ENCODE assay signal across 14 mouse cellular contexts in genomic region chr7:126356793-126357591, GRCm38 (mm10). TPM values are rescaled to one million over a fixed set of nuclear protein-coding genes. Genes with fewer than 3 reads are reported as not detected.
A peak's percentile ranks its signal among the peaks of the same experiment; 100 is the strongest.
DNase-seq lines count a peak whose midpoint lies in the region; ATAC-seq and TF ChIP-seq lines count a peak whose summit lies in the region.
"Had no signal": no experiment of that assay in that cellular context is flagged by ENCODE, and none has a peak within 500 bp of the region (broad histone marks: within the 10 kb centered on the region; RNA-seq: fewer than 3 reads in every experiment).

No protein-coding gene starts in this region.

- peaks cover 56% of the 10 kb centered on the region for H3K4me1 ChIP-seq in erythroblast, embryonic 14.5 days (ENCODE audit: control insufficient read depth)
- peaks cover 14% of the 10 kb centered on the region for H3K4me1 ChIP-seq in liver, postnatal 0 days (ENCODE audit: insufficient read depth)
- H3K4me1 ChIP-seq: limb, embryonic 13.5 days had no signal

- peak; percentile 58; the same call in 1 of the 2 replicates for TF ChIP-seq EP300 in liver, postnatal 0 days (IDR thresholded peaks at IDR 0.05; ENCODE audit: low read depth)

- peak overlapping the region; percentile 36 for H3K4me3 ChIP-seq in erythroblast, embryonic 14.5 days (replicated peaks)
- H3K4me3 ChIP-seq in liver, postnatal 0 days (ENCODE audit: low read depth, low read length): no peak overlapping the region
- H3K4me3 ChIP-seq: heart, embryonic 13.5 days; limb, embryonic 13.5 days; neural tube, embryonic 13.5 days had no signal

- TF ChIP-seq CTCF in liver, postnatal 0 days (IDR thresholded peaks at IDR 0.05; ENCODE audit: low read depth): no peak

- H3K4me2 ChIP-seq in liver, postnatal 0 days (ENCODE audit: low read depth, low read length): peak overlapping the region; percentile 53
- H3K4me2 ChIP-seq: heart, embryonic 13.5 days; limb, embryonic 13.5 days; neural tube, embryonic 13.5 days had no signal

- 25% methylated on average over 7 of the region's 7 CpGs for WGBS in liver, postnatal 0 days (ENCODE audit: insufficient replicate concordance)

- no peaks in the 10 kb centered on the region for H3K9me3 ChIP-seq in erythroblast, embryonic 14.5 days (ENCODE audit: control insufficient read depth, low read length)
- no peaks in the 10 kb centered on the region for H3K9me3 ChIP-seq in liver, postnatal 0 days (ENCODE audit: low read length)
- H3K9me3 ChIP-seq: heart, embryonic 13.5 days; limb, embryonic 13.5 days; neural tube, embryonic 13.5 days had no signal

- ATAC-seq in liver, postnatal 0 days: peak; percentile 81

- no peaks in the 10 kb centered on the region for H3K36me3 ChIP-seq in erythroblast, embryonic 14.5 days (ENCODE audit: control insufficient read depth)
- no peaks in the 10 kb centered on the region for H3K36me3 ChIP-seq in liver, postnatal 0 days (replicated peaks; ENCODE audit: insufficient read depth, low read length)
- H3K36me3 ChIP-seq: heart, embryonic 13.5 days; limb, embryonic 13.5 days; neural tube, embryonic 13.5 days had no signal

- peak; percentile 68 for DNase-seq in retina, adult 2 months (ENCODE audit: low read depth, low spot score)
- no peak for DNase-seq in retina, embryonic 14.5 days (ENCODE audit: low spot score)
- DNase-seq in liver, postnatal 0 days: peak; percentile 28
- peak; percentile 65 for DNase-seq in thymus, postnatal 4 days
- DNase-seq in gastrocnemius, adult 18-20 months (ENCODE audit: low spot score): no peak
- DNase-seq in lung, postnatal 36 days: no peak
- no peak for DNase-seq in adrenal gland, adult 2 months

- peak overlapping the region; percentile 22; the same call in 1 of the 2 replicates for H3K27ac ChIP-seq in liver, postnatal 0 days (ENCODE audit: low read depth)
- H3K27ac ChIP-seq: heart, embryonic 13.5 days; limb, embryonic 13.5 days; neural tube, embryonic 13.5 days had no signal

- H3K27me3 ChIP-seq in erythroblast, embryonic 14.5 days (ENCODE audit: control insufficient read depth): no peaks in the 10 kb centered on the region
- no peaks in the 10 kb centered on the region for H3K27me3 ChIP-seq in liver, postnatal 0 days (ENCODE audit: insufficient read depth, low read length)
- H3K27me3 ChIP-seq: CH12.LX; heart, embryonic 13.5 days; limb, embryonic 13.5 days; neural tube, embryonic 13.5 days had no signal

- H3K9ac ChIP-seq in liver, postnatal 0 days (replicated peaks): no peak overlapping the region
- H3K9ac ChIP-seq: heart, embryonic 13.5 days; limb, embryonic 13.5 days; neural tube, embryonic 13.5 days had no signal

RNA-seq across cellular contexts. Expression of gene Lat, which starts 12.4 kb away (rescaled TPM):
- polyA plus RNA-seq in erythroblast, embryonic 14.5 days (2012): 0.31 and 0.60 TPM in 2 replicates
- 8.7 and 9.2 TPM in 2 replicates for polyA plus RNA-seq in liver, postnatal 0 days (2015; fragmentation: Nextera tagmentation; extraction: Ambion mirVana)
- total RNA-seq in gastrocnemius, adult 18-20 months (2021): under 1 TPM; 0.21 to 0.37 TPM
- total RNA-seq in adrenal gland, adult 2 months (2021): 1 to 10 TPM in 1 of 2 experiments, under 1 TPM in 1; 0.43 to 1.1 TPM
- 1.2 and 2.0 TPM in 2 replicates for polyA plus RNA-seq in adrenal gland, adult 2 months (2012; rRNA removed)

RNA-seq across cellular contexts. Expression of gene Spns1, which starts 20.3 kb away (rescaled TPM):
- 3.3 and 5.1 TPM in 2 replicates for polyA plus RNA-seq in erythroblast, embryonic 14.5 days (2012)
- 17.2 and 18.6 TPM in 2 replicates for polyA plus RNA-seq in liver, postnatal 0 days (2015; fragmentation: Nextera tagmentation; extraction: Ambion mirVana)
- total RNA-seq in gastrocnemius, adult 18-20 months (2021): 10 to 100 TPM; 21.2 to 23.5 TPM
- 10 to 100 TPM; 31.3 to 39.0 TPM for total RNA-seq in adrenal gland, adult 2 months (2021)
- 223 and 234 TPM in 2 replicates for polyA plus RNA-seq in adrenal gland, adult 2 months (2012; rRNA removed)

RNA-seq across cellular contexts. Expression of gene Nfatc2ip, which starts 39.5 kb away (rescaled TPM):
- 0.17 and 0.39 TPM in 2 replicates for polyA plus RNA-seq in erythroblast, embryonic 14.5 days (2012)
- 1.4 and 1.5 TPM in 2 replicates for polyA plus RNA-seq in liver, postnatal 0 days (2015; fragmentation: Nextera tagmentation; extraction: Ambion mirVana)
- 1 to 10 TPM; 3.3 to 3.4 TPM for total RNA-seq in gastrocnemius, adult 18-20 months (2021)
- total RNA-seq in adrenal gland, adult 2 months (2021): 1 to 10 TPM; 5.6 to 8.2 TPM
- polyA plus RNA-seq in adrenal gland, adult 2 months (2012; rRNA removed): 4.9 and 5.4 TPM in 2 replicates

RNA-seq across cellular contexts. Expression of gene Cd19, which starts 57.7 kb away (rescaled TPM):
- not detected in 2 replicates for polyA plus RNA-seq in erythroblast, embryonic 14.5 days (2012)
- 8.7 and 9.1 TPM in 2 replicates for polyA plus RNA-seq in liver, postnatal 0 days (2015; fragmentation: Nextera tagmentation; extraction: Ambion mirVana)
- total RNA-seq in gastrocnemius, adult 18-20 months (2021): not detected
- total RNA-seq in adrenal gland, adult 2 months (2021): under 1 TPM; 0.24 to 0.29 TPM
- 0.50 and 0.73 TPM in 2 replicates for polyA plus RNA-seq in adrenal gland, adult 2 months (2012; rRNA removed)
- total RNA-seq: layer of hippocampus, adult 18-20 months had no signal
- polyA plus RNA-seq: embryonic facial prominence, embryonic 11.5 days; heart, embryonic 13.5 days; limb, embryonic 13.5 days had no signal

Comparison
In these comparisons a context has a peak if more than half of its experiments do, and no peak if none do; other contexts are left out.
1. DNase-seq: peak in retina, adult 2 months (single experiment), liver, postnatal 0 days (single experiment) and thymus, postnatal 4 days (single experiment); none in retina, embryonic 14.5 days (single experiment), gastrocnemius, adult 18-20 months (single experiment), lung, postnatal 36 days (single experiment) and adrenal gland, adult 2 months (single experiment).
2. RNA of gene Spns1, which starts 20.3 kb away (polyA plus RNA-seq): 223 to 234 TPM in adrenal gland, adult 2 months; 17.2 to 18.6 TPM in liver, postnatal 0 days and 3.3 to 5.1 TPM in erythroblast, embryonic 14.5 days; every median in the first group is over 10 times any median in the second.